8 mouse cellular contexts compared by ENCODE assay signal in genomic region chr13:109686116-109686876, GRCm38 (mm10).
DNase-seq lines count a peak whose midpoint lies in the region; ATAC-seq lines count a peak whose summit lies in the region.

No protein-coding gene starts in this region.

- H3K4me2 ChIP-seq in hindbrain, embryonic 12.5 days (replicated peaks) = peak overlapping the region; percentile 64

- H3K4me1 ChIP-seq in brown adipose tissue, adult 24 weeks (ENCODE audit: control insufficient read depth, insufficient read depth, insufficient read length, low read length) = no peaks in the 10 kb centered on the region
- H3K4me1 ChIP-seq in hindbrain, embryonic 12.5 days = peaks cover 21% of the 10 kb centered on the region

- H3K79me2 ChIP-seq in macrophage (ENCODE audit: inconsistent target) = no peaks in the 10 kb centered on the region

- H3K9ac ChIP-seq in hindbrain, embryonic 12.5 days = peak overlapping the region; percentile 60

- no peaks in the 10 kb centered on the region for H3K36me3 ChIP-seq in hindbrain, embryonic 12.5 days
- no peaks in the 10 kb centered on the region for H3K36me3 ChIP-seq in macrophage (ENCODE audit: inconsistent target)

- ATAC-seq in frontal cortex, adult (ENCODE audit: low TSS enrichment) = peak; percentile 22
- ATAC-seq in hindbrain, embryonic 12.5 days (ENCODE audit: low FRiP score) = 0 out of 2 replicates have a peak, but pooled peaks have one; percentile 12

- H3K27ac ChIP-seq in brown adipose tissue, adult 24 weeks (replicated peaks; ENCODE audit: low read depth, low read length) = peak overlapping the region; percentile 52; the same call in 1 of the 2 replicates
- peak overlapping the region; percentile 58; the same call in 1 of the 2 replicates for H3K27ac ChIP-seq in hindbrain, embryonic 12.5 days
- peak overlapping the region; percentile 67 for H3K27ac ChIP-seq in macrophage

- no peaks in the 10 kb centered on the region for H3K27me3 ChIP-seq in hindbrain, embryonic 12.5 days

- DNase-seq in frontal cortex, adult 2 months (ENCODE audit: extremely low spot score in 1 of 2, low spot score in 1 of 2) = no peak
- DNase-seq in cerebellum, adult 9-10 months = no peak
- DNase-seq in ovary, adult 18-20 months (ENCODE audit: low spot score) = no peak
- DNase-seq in right cerebral cortex, postnatal 25 days = no peak

- peak overlapping the region; percentile 70 for H3K4me3 ChIP-seq in brown adipose tissue, adult 24 weeks (ENCODE audit: insufficient read depth, low read depth, low read length)
- peak overlapping the region; percentile 41 for H3K4me3 ChIP-seq in hindbrain, embryonic 12.5 days
- peak overlapping the region; percentile 87 for H3K4me3 ChIP-seq in macrophage (ENCODE audit: inconsistent target)

- H3K9me3 ChIP-seq in hindbrain, embryonic 12.5 days (replicated peaks) = no peaks in the 10 kb centered on the region

- 40% methylated on average over 4 of the region's 4 CpGs for WGBS in hindbrain, embryonic 12.5 days
- WGBS in macrophage (ENCODE audit: missing documents) = 21% methylated on average over 3 of the region's 4 CpGs
